Mouse (Mus musculus): ENCODE measurements at regions not wholly inside any gene's neighbourhood (a gene's known extent, or its start where the extent isn't known, plus 50 kb on each side); places are given as distances from the start of the nearest gene placed in this dataset.
A peak's percentile ranks its signal among the peaks of the same experiment; 100 is the strongest.
"Not testable (repeated sequence)": the region's sequence is repeated elsewhere in the genome, so short reads cannot be mapped to it uniquely, and the experiment has no call there.

GRCm38 (mm10) chr6:61042667-61043523 lies 118.1 kb downstream of the Mmrn1 start:
- peak; percentile 22 for DNase-seq

GRCm38 (mm10) chr6:61043524-61044450 lies 119.0 kb downstream of the Mmrn1 start:
- DNase-seq, result no peak

GRCm38 (mm10) chr6:61047667-61048066 lies 122.9 kb downstream of the Mmrn1 start:
- not testable (repeated sequence) for DNase-seq

- peak; percentile 6 for DNase-seq
These were observed 117.0 kb upstream of the Ccser1 start for GRCm38 (mm10) chr6:61063129-61063528.

GRCm38 (mm10) chr6:61065769-61066168 lies 114.4 kb upstream of the Ccser1 start:
- DNase-seq, result no peak

- DNase-seq, result no peak
These were observed 113.4 kb upstream of the Ccser1 start for GRCm38 (mm10) chr6:61066501-61067282.

GRCm38 (mm10) chr6:61067355-61068116 lies 112.6 kb upstream of the Ccser1 start:
- DNase-seq, result no peak

GRCm38 (mm10) chr6:61068117-61068489 lies 112.0 kb upstream of the Ccser1 start:
- no peak for DNase-seq

GRCm38 (mm10) chr6:61073267-61073666 lies 106.9 kb upstream of the Ccser1 start:
- DNase-seq, result no peak

- no peak for DNase-seq
These were observed 106.3 kb upstream of the Ccser1 start for GRCm38 (mm10) chr6:61073794-61074193.

GRCm38 (mm10) chr6:61074700-61075099 lies 105.4 kb upstream of the Ccser1 start:
- no peak for DNase-seq

GRCm38 (mm10) chr6:61078559-61078958 lies 101.6 kb upstream of the Ccser1 start:
- DNase-seq, result no peak

- DNase-seq, result no peak
These were observed 99.5 kb upstream of the Ccser1 start for GRCm38 (mm10) chr6:61080661-61081060.

- DNase-seq, result no peak
These were observed 96.8 kb upstream of the Ccser1 start for GRCm38 (mm10) chr6:61083346-61083745.

GRCm38 (mm10) chr6:61099348-61099981 lies 80.7 kb upstream of the Ccser1 start:
- no peak for DNase-seq

- DNase-seq, result no peak
These were observed 80.2 kb upstream of the Ccser1 start for GRCm38 (mm10) chr6:61099982-61100365.

GRCm38 (mm10) chr6:61101972-61102371 lies 78.2 kb upstream of the Ccser1 start:
- no peak for DNase-seq

GRCm38 (mm10) chr6:61103459-61104234 lies 76.5 kb upstream of the Ccser1 start:
- no peak for DNase-seq

GRCm38 (mm10) chr6:61115250-61115649 lies 64.9 kb upstream of the Ccser1 start:
- DNase-seq, result no peak

- DNase-seq, result no peak
These were observed 60.5 kb upstream of the Ccser1 start for GRCm38 (mm10) chr6:61119590-61119989.

- DNase-seq, result no peak
These were observed 54.7 kb upstream of the Ccser1 start for GRCm38 (mm10) chr6:61125431-61125830.

All from right cerebral cortex, postnatal 14 days (tissue).